Mouse (Mus musculus) erythroblast, adult 5-6 weeks (primary cell): Measurements from ENCODE around the gene Uggt1. TPM values are rescaled to one million over a fixed set of nuclear protein-coding genes. Genes with fewer than 3 reads are reported as not detected.

Source experiments
- ATAC-seq: replicated peaks from 2 replicates; pipeline ENCODE4 v1.8.0; 2016; ENCODE audit warnings: moderate number of reproducible peaks, mild to moderate bottlenecking, moderate TSS enrichment, inconsistent platforms; ENCODE audit not compliant: poor library complexity, low FRiP score, severe bottlenecking
- total RNA-seq, 2 experiments: library from RNA; stranded (forward) in 1 of 2; stranded (reverse) in 1 of 2; fragments of 150-400 nt in 1 of 2; fragments of 200-764, 138-1000 nt in 1 of 2; gene quantifications; 2 replicates each; pipeline versions ENCODE4 v1.2.3 to v1.2.4; 2015 to 2017; ENCODE audit warnings: low replicate concordance in 2 of 2

The Uggt1 gene
- total RNA-seq, 2 experiments from 2014 or later: 17.5 to 23.0 TPM

GRCm38 (mm10) chr1:36214324-36214723 is 30.2 kb downstream of the Uggt1 start:
- ATAC-seq: no peak

GRCm38 (mm10) chr1:36201739-36202138 is 42.8 kb downstream of the Uggt1 start:
- ATAC-seq: no peak

- ATAC-seq: no peak
Observed at GRCm38 (mm10) chr1:36194482-36194881, 50.0 kb downstream of the Uggt1 start.

GRCm38 (mm10) chr1:36191966-36192365 is 52.6 kb downstream of the Uggt1 start:
- no peak for ATAC-seq

GRCm38 (mm10) chr1:36180038-36180437 is 64.5 kb downstream of the Uggt1 start:
- ATAC-seq: no peak

- ATAC-seq: no peak
Observed at GRCm38 (mm10) chr1:36173461-36173860, 71.1 kb downstream of the Uggt1 start.

- no peak for ATAC-seq
Observed at GRCm38 (mm10) chr1:36172941-36173340, 71.6 kb downstream of the Uggt1 start.

GRCm38 (mm10) chr1:36162687-36163086 is 81.8 kb downstream of the Uggt1 start:
- no peak for ATAC-seq

- ATAC-seq: no peak
Observed at GRCm38 (mm10) chr1:36161208-36161607, 83.3 kb downstream of the Uggt1 start.

- no peak for ATAC-seq
Observed at GRCm38 (mm10) chr1:36160246-36160645, 84.3 kb downstream of the Uggt1 start.

- peak; percentile 82 for ATAC-seq
Observed at GRCm38 (mm10) chr1:36149411-36149810, 95.1 kb downstream of the Uggt1 start.

- no peak for ATAC-seq
Observed at GRCm38 (mm10) chr1:36148809-36149208, 95.7 kb downstream of the Uggt1 start.

GRCm38 (mm10) chr1:36145050-36145449 is 99.5 kb downstream of the Uggt1 start:
- no peak for ATAC-seq

GRCm38 (mm10) chr1:36140311-36140710 is 104.2 kb downstream of the Uggt1 start:
- ATAC-seq: no peak

GRCm38 (mm10) chr1:36134584-36134983 is 109.9 kb downstream of the Uggt1 start:
- ATAC-seq: peak; percentile 44; the same call in 1 of the 2 replicates

- ATAC-seq: no peak
Observed at GRCm38 (mm10) chr1:36133647-36134046, 110.9 kb downstream of the Uggt1 start.

GRCm38 (mm10) chr1:36133041-36133440 is 111.5 kb downstream of the Uggt1 start:
- no peak for ATAC-seq

- no peak for ATAC-seq
Observed at GRCm38 (mm10) chr1:36132211-36132610, 112.3 kb downstream of the Uggt1 start.

GRCm38 (mm10) chr1:36131766-36132165 is 112.8 kb downstream of the Uggt1 start:
- ATAC-seq: peak; percentile 44

GRCm38 (mm10) chr1:36131154-36131553 is 113.4 kb downstream of the Uggt1 start:
- no peak for ATAC-seq

GRCm38 (mm10) chr1:36130307-36131035 is 114.0 kb downstream of the Uggt1 start:
- peak; percentile 78 for ATAC-seq

GRCm38 (mm10) chr1:36129881-36130280 is 114.6 kb downstream of the Uggt1 start:
- peak; percentile 17; the same call in 1 of the 2 replicates for ATAC-seq
